Mouse (Mus musculus): ENCODE measurements around the gene Mdk. TPM values are rescaled to one million over a fixed set of nuclear protein-coding genes. Genes with fewer than 3 reads are reported as not detected.

The Mdk gene
- polyA plus RNA-seq, 1 experiment from 2014 or later: 50.1 TPM

DNA sequence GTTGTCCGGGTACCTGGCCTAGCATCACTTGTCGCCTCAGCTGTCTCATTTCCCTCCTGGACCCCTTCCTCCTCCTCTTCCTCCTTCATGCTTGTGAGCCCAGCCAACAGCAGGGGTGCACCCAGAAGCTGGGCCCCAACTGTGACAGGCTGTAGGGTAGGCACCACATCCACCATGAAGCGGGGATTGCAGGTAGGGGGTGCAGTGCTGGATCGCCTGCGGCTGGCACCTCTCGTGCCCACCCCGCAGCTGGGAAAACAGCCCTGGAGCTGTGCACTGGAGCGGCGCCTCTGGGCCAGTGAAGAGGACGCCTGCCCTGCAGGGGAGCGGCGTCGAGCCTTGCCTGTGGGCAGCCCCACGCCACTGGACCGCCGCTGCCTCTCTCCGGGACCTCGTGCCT, 13.4 kb upstream of the Mdk start, which contains the start of gene Gm9821:
Gene Gm9821 (plus strand): TSS at position 221 of the 400 bp plus-strand sequence.
- Histone ChIP-seq H3K36me3 (peaks cover 55% of the 10 kb centered on the region), H3K9me3 (replicated peaks) (no peaks in the 10 kb centered on the region), H3K27ac (peak within 1 kb of the TSS; percentile 97), H3K4me3 (replicated peaks) (peak within 1 kb of the TSS; percentile 63), H3K9ac (peak within 1 kb of the TSS; percentile 85), H3K27me3 (no peaks in the 10 kb centered on the region), H3K4me2 (peak within 1 kb of the TSS; percentile 81), H3K4me1 (replicated peaks) (peaks cover 73% of the 10 kb centered on the region)
- DNase-seq (no peak), ATAC-seq (ENCODE audit: low read depth) (no peak)
- WGBS (ENCODE audit: insufficient replicate concordance): 93% methylated on average over 18 of the region's 18 CpGs

GRCm38 (mm10) chr2:91944170-91944950, 12.3 kb upstream of the Mdk start:
- ATAC-seq (ENCODE audit: low read depth) (peak; percentile 45), DNase-seq (peak; percentile 71)
- Histone ChIP-seq H3K9ac (peak overlapping the region; percentile 35), H3K27ac (peak overlapping the region; percentile 62), H3K9me3 (replicated peaks) (no peaks in the 10 kb centered on the region), H3K4me2 (peak overlapping the region; percentile 27; the same call in 1 of the 2 replicates), H3K4me1 (replicated peaks) (peaks cover 61% of the 10 kb centered on the region), H3K4me3 (replicated peaks) (no peak overlapping the region), H3K36me3 (peaks cover 66% of the 10 kb centered on the region), H3K27me3 (no peaks in the 10 kb centered on the region)
- 37% methylated on average over 13 of the region's 13 CpGs for WGBS (ENCODE audit: insufficient replicate concordance)

DNA sequence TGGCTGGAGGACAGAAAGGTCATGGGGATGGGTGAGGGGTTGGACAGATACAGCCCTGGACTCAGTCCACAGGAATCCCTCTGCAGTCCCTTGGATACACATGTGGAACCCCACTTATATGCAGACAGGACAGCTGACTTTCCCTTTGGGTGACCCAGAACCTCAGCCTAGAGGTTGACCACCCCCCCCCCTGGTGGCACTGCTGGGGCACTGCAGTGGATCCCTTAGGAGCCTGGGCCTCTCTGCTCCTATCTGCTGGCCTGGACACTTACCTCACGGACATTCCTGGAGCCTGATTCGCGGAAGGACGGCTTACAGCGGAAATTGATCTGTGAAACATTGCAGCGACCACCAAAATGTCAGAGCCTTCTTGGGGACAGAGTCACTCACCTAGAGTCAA, 10.3 kb upstream of the Mdk start:
- Histone ChIP-seq H3K9ac (no peak overlapping the region), H3K4me1 (replicated peaks) (peaks cover 41% of the 10 kb centered on the region), H3K4me2 (no peak overlapping the region)

DNA sequence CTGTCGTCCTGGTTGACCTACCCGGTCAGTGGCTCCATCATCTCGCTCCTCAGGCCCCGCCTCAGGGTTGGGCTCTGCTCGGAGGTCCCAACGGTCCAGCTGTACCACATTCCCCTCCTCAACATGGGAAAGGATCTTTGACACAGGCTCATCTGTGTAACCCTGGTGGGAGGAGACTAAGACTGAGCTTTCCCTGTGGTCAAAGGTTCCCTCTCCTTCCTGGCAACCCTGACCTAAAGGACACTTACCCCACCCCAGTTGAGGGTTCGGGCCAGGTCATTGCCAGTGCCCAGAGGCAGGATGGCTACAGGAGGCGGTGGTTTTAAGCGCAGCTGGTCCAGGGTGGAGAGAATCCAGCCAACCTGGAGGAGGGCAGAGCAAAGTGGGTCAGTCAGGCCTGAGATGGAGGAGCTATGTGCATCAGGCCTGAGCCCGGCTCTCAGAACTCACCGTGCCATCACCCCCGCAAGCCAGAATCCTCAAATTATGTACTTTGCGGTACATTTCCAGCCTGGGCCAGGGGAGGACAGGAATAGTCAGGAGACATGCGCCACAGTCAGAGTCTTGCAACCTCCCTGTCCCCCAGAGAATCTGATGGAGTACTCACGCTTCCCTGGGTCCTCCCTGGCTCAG, 7.3 kb upstream of the Mdk start:
- Histone ChIP-seq H3K4me3 (replicated peaks) (no peak overlapping the region), H3K4me1 (replicated peaks) (peaks cover 20% of the 10 kb centered on the region), H3K9ac (no peak overlapping the region), H3K4me2 (no peak overlapping the region), H3K9me3 (replicated peaks) (no peaks in the 10 kb centered on the region), H3K27ac (no peak overlapping the region), H3K36me3 (peaks cover 95% of the 10 kb centered on the region), H3K27me3 (no peaks in the 10 kb centered on the region)
- ATAC-seq (ENCODE audit: low read depth) (no peak), DNase-seq (no peak)
- 89% methylated on average over 15 of the region's 15 CpGs for WGBS (ENCODE audit: insufficient replicate concordance)

More for the DNA sequence above, 10.3 kb upstream of the Mdk start:
- Histone ChIP-seq H3K9me3 (replicated peaks) (no peaks in the 10 kb centered on the region), H3K27me3 (no peaks in the 10 kb centered on the region), H3K36me3 (peaks cover 87% of the 10 kb centered on the region), H3K27ac (no peak overlapping the region), H3K4me3 (replicated peaks) (no peak overlapping the region)
- WGBS (ENCODE audit: insufficient replicate concordance): 71% methylated on average over 6 of the region's 6 CpGs
- ATAC-seq (ENCODE audit: low read depth) (no peak), DNase-seq (no peak)

DNA sequence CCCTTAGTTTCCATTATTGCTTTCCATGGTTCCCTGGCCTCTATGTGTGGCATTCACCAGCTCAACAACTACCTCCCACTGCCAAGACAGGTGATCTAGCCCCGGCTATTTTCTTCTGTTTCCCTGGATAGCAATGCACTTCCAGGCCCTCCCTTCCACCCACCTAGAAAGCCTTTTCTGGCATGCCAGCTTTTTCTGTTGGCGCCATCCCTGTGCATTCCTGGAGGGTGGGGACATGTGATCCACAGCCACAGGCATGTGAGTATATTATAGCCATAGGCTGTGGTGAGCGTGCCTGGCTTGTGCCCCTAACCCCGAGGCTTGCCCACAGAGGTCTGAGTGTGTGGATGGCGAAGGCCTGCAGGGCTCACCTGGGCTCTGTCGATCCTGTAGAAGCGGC, 4.1 kb upstream of the Mdk start:
- Histone ChIP-seq H3K9ac (no peak overlapping the region), H3K4me3 (replicated peaks) (no peak overlapping the region), H3K27me3 (peaks cover 9% of the 10 kb centered on the region), H3K9me3 (replicated peaks) (no peaks in the 10 kb centered on the region), H3K36me3 (peaks cover 85% of the 10 kb centered on the region), H3K27ac (no peak overlapping the region), H3K4me2 (no peak overlapping the region), H3K4me1 (replicated peaks) (peaks cover 41% of the 10 kb centered on the region)
- ATAC-seq (ENCODE audit: low read depth): no peak
- DNase-seq: no peak
- 88% methylated on average over 7 of the region's 7 CpGs for WGBS (ENCODE audit: insufficient replicate concordance)

- no peak overlapping the region for H3K4me2 ChIP-seq
- no peaks in the 10 kb centered on the region for H3K9me3 ChIP-seq (replicated peaks)
- H3K4me1 ChIP-seq (replicated peaks): peaks cover 52% of the 10 kb centered on the region
- ATAC-seq (ENCODE audit: low read depth): no peak
- no peak for DNase-seq
- no peak overlapping the region for H3K4me3 ChIP-seq (replicated peaks)
- peaks cover 73% of the 10 kb centered on the region for H3K36me3 ChIP-seq
- no peak overlapping the region for H3K9ac ChIP-seq
- peaks cover 18% of the 10 kb centered on the region for H3K27me3 ChIP-seq
- 78% methylated on average over 9 of the region's 9 CpGs for WGBS (ENCODE audit: insufficient replicate concordance)
- no peak overlapping the region for H3K27ac ChIP-seq
These were observed 2.9 kb upstream of the Mdk start for GRCm38 (mm10) chr2:91934826-91935525.

DNA sequence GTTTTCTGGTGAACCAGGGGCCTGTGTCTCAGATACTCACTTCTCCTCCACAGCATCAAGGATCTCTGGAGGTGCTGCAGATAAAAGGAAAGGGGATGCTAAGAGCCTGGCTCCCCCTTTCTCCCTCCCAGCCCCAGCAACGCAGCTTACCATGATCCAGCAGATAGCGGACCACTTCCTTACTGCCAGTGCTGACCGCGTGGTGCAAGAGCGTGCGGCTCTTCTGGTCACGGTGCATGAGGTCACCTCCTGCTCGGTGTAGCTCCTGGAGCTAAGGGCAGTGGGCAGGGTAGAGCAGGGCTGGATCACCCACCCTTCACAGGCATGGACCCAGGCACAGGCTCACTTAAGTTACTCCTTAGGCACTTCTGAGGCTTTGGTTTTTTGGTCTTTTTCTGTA, 1.9 kb upstream of the Mdk start:
- Histone ChIP-seq H3K36me3 (peaks cover 63% of the 10 kb centered on the region), H3K4me3 (replicated peaks) (no peak overlapping the region), H3K27me3 (peaks cover 22% of the 10 kb centered on the region), H3K9me3 (replicated peaks) (no peaks in the 10 kb centered on the region), H3K4me2 (no peak overlapping the region), H3K9ac (no peak overlapping the region), H3K27ac (no peak overlapping the region), H3K4me1 (replicated peaks) (peaks cover 56% of the 10 kb centered on the region)
- no peak for DNase-seq
- WGBS (ENCODE audit: insufficient replicate concordance): 32% methylated on average over 8 of the region's 8 CpGs
- ATAC-seq (ENCODE audit: low read depth): no peak

- peak overlapping the region; percentile 67; the same call in 1 of the 2 replicates for H3K4me2 ChIP-seq
- peaks cover 56% of the 10 kb centered on the region for H3K4me1 ChIP-seq (replicated peaks)
- H3K9ac ChIP-seq: no peak overlapping the region
- no peaks in the 10 kb centered on the region for H3K9me3 ChIP-seq (replicated peaks)
- H3K27me3 ChIP-seq: peaks cover 28% of the 10 kb centered on the region
- WGBS (ENCODE audit: insufficient replicate concordance): 64% methylated on average over 9 of the region's 9 CpGs
- DNase-seq (no peak), ATAC-seq (ENCODE audit: low read depth) (no peak)
- H3K36me3 ChIP-seq: peaks cover 58% of the 10 kb centered on the region
- peak overlapping the region; percentile 59 for H3K27ac ChIP-seq
- H3K4me3 ChIP-seq (replicated peaks): no peak overlapping the region
These were observed 1.4 kb upstream of the Mdk start for GRCm38 (mm10) chr2:91933471-91933870.

GRCm38 (mm10) chr2:91932737-91933350, 747 bp upstream of the Mdk start:
- Histone ChIP-seq H3K36me3 (peaks cover 52% of the 10 kb centered on the region), H3K4me3 (replicated peaks) (peak overlapping the region; percentile 43), H3K4me2 (peak overlapping the region; percentile 67), H3K27ac (peak overlapping the region; percentile 59), H3K9me3 (replicated peaks) (no peaks in the 10 kb centered on the region), H3K27me3 (peaks cover 33% of the 10 kb centered on the region), H3K9ac (peak overlapping the region; percentile 39), H3K4me1 (replicated peaks) (peaks cover 63% of the 10 kb centered on the region)
- no peak for DNase-seq
- no peak for ATAC-seq (ENCODE audit: low read depth)
- WGBS (ENCODE audit: insufficient replicate concordance): 25% methylated on average over 6 of the region's 6 CpGs

GRCm38 (mm10) chr2:91931328-91932159, 553 bp downstream of the Mdk start:
- no peak for DNase-seq
- H3K4me1 ChIP-seq (replicated peaks): peaks cover 71% of the 10 kb centered on the region
- H3K4me2 ChIP-seq: peak overlapping the region; percentile 67
- WGBS (ENCODE audit: insufficient replicate concordance): 10% methylated on average over 46 of the region's 50 CpGs
- H3K27me3 ChIP-seq: peaks cover 37% of the 10 kb centered on the region
- peak overlapping the region; percentile 43 for H3K4me3 ChIP-seq (replicated peaks)
- no peaks in the 10 kb centered on the region for H3K9me3 ChIP-seq (replicated peaks)
- no peak overlapping the region for H3K27ac ChIP-seq
- peak; percentile 9; the same call in 1 of the 2 replicates for ATAC-seq (ENCODE audit: low read depth)
- peak overlapping the region; percentile 53 for H3K9ac ChIP-seq
- peaks cover 39% of the 10 kb centered on the region for H3K36me3 ChIP-seq
